Mouse (Mus musculus) G1E (cell line): ENCODE results near the gene Ngly1.

Experiments used
- CTCF ChIP-seq: IDR thresholded peaks from 2 replicates; pipeline ENCODE4 v1.5.1; 2012; ENCODE audit warnings: low read depth, low read length, inconsistent platforms, mixed read lengths
- GATA1 ChIP-seq: IDR thresholded peaks from 2 replicates; pipeline ENCODE4 v1.6.1; 2012; ENCODE audit warnings: borderline replicate concordance, low read length, inconsistent platforms, mixed read lengths

DNA sequence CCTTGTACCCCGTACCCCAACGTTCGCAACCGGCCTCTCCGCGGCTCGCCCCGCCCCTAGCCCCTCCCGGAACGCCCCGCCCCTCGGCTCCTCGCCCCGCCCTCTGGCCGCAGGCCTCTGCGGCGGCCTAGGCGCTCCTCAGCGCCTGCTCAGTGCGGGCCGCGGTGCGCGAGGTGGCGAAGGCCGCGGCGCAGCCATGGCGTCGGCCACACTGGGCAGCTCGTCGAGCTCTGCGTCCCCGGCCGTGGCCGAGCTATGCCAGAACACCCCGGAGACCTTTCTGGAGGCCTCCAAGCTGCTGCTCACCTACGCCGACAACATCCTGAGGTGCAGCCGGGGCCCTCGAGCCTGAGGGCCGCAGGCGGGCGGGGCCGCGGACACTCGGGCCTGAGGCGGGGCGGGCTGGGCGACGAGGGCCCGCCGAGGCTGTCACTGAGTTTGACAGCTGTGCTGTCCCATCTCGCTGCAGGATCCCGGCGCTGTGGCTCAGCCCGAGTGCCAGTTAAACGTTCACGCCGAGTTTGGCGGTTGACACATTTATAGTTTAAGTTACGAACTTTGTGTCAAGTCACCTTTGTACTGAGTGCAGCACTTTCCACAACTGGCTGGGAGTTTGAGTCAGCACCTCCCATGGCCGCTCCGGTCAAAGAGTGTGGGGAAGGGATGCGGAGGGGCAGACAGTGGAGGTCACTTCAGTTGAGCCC lies at the start of gene Ngly1, which contains the start of gene Oxsm:
- TF ChIP-seq GATA1 (no peak), CTCF (no peak)
